8 mouse cellular contexts compared by ENCODE assay signal in genomic region chr10:78457495-78458347, GRCm38 (mm10). TPM values are rescaled to one million over a fixed set of nuclear protein-coding genes. Genes with fewer than 3 reads are reported as not detected.
A peak's percentile ranks its signal among the peaks of the same experiment; 100 is the strongest.
DNase-seq lines count a peak whose midpoint lies in the region; ATAC-seq and TF ChIP-seq lines count a peak whose summit lies in the region.

No protein-coding gene starts in this region.

- peak overlapping the region; percentile 32 for H3K4me2 ChIP-seq in intestine, embryonic 16.5 days (ENCODE audit: low read depth, low read length)
- peak overlapping the region; percentile 56 for H3K4me2 ChIP-seq in liver, embryonic 15.5 days

- 0 out of 2 replicates have a peak overlapping the region, but pooled peaks have one; percentile 29 for H3K9ac ChIP-seq in intestine, embryonic 16.5 days (ENCODE audit: low read depth, low read length)
- no peak overlapping the region for H3K9ac ChIP-seq in liver, embryonic 15.5 days

- no peak; the same call in 1 of the 2 replicates for TF ChIP-seq CTCF in left cerebral cortex, adult 2 months (IDR thresholded peaks at IDR 0.05)

- H3K4me1 ChIP-seq in brown adipose tissue, adult 24 weeks (ENCODE audit: control insufficient read depth, insufficient read depth, insufficient read length, low read length) = peaks cover 33% of the 10 kb centered on the region
- peaks cover 26% of the 10 kb centered on the region for H3K4me1 ChIP-seq in intestine, embryonic 16.5 days (ENCODE audit: control insufficient read depth, insufficient read depth, low read length)
- peaks cover 36% of the 10 kb centered on the region for H3K4me1 ChIP-seq in liver, embryonic 15.5 days (replicated peaks)

- WGBS in intestine, embryonic 16.5 days = 22% methylated on average over 10 of the region's 10 CpGs
- WGBS in liver, embryonic 15.5 days (ENCODE audit: insufficient replicate concordance) = 17% methylated on average over 10 of the region's 10 CpGs

- ATAC-seq in granulocyte monocyte progenitor cell, adult 5-6 weeks (replicated peaks; ENCODE audit: poor library complexity, severe bottlenecking) = peak; percentile 86
- ATAC-seq in intestine, embryonic 16.5 days = peak; percentile 70
- ATAC-seq in liver, embryonic 15.5 days (ENCODE audit: insufficient read depth) = peak; percentile 66

- DNase-seq in left cerebral cortex, adult 2 months (ENCODE audit: extremely low spot score in 1 of 2, low spot score in 2 of 2) = peak in 1 of 2 experiments; percentile 63
- DNase-seq in left cerebral cortex, adult 11 months (ENCODE audit: low spot score) = no peak
- peak; percentile 71 to 74 for DNase-seq in natural killer cell, adult 2 months (ENCODE audit: low spot score in 2 of 2)
- peak; percentile 56 for DNase-seq in yolk sac, embryonic 10.5 days (ENCODE audit: low spot score)

- no peaks in the 10 kb centered on the region for H3K9me3 ChIP-seq in intestine, embryonic 16.5 days (ENCODE audit: control insufficient read depth, low read length)
- no peaks in the 10 kb centered on the region for H3K9me3 ChIP-seq in liver, embryonic 15.5 days (replicated peaks)

- peak overlapping the region; percentile 66 for H3K27ac ChIP-seq in left cerebral cortex, adult 2 months
- peak overlapping the region; percentile 61 for H3K27ac ChIP-seq in brown adipose tissue, adult 24 weeks (replicated peaks; ENCODE audit: low read depth, low read length)
- peak overlapping the region; percentile 12; the same call in 1 of the 2 replicates for H3K27ac ChIP-seq in intestine, embryonic 16.5 days (ENCODE audit: low read length)
- H3K27ac ChIP-seq in liver, embryonic 15.5 days (replicated peaks) = peak overlapping the region; percentile 42; the same call in 1 of the 2 replicates

- H3K36me3 ChIP-seq in intestine, embryonic 16.5 days (ENCODE audit: control insufficient read depth, insufficient read depth, low read length) = no peaks in the 10 kb centered on the region
- no peaks in the 10 kb centered on the region for H3K36me3 ChIP-seq in liver, embryonic 15.5 days (replicated peaks)

- H3K4me3 ChIP-seq in left cerebral cortex, adult 2 months = no peak overlapping the region
- no peak overlapping the region for H3K4me3 ChIP-seq in brown adipose tissue, adult 24 weeks (ENCODE audit: insufficient read depth, low read depth, low read length)
- no peak overlapping the region for H3K4me3 ChIP-seq in intestine, embryonic 16.5 days (ENCODE audit: low read length)
- H3K4me3 ChIP-seq in liver, embryonic 15.5 days (replicated peaks) = peak overlapping the region; percentile 26

- H3K27me3 ChIP-seq in intestine, embryonic 16.5 days (replicated peaks; ENCODE audit: control insufficient read depth, insufficient read depth, low read length) = no peaks in the 10 kb centered on the region
- no peaks in the 10 kb centered on the region for H3K27me3 ChIP-seq in liver, embryonic 15.5 days

- intact Hi-C loops in left cerebral cortex, adult 2 months (cut with DNase I) = no loop called here

RNA-seq across cellular contexts. Expression of gene Pdxk, which starts 7.1 kb away (rescaled TPM):
- 100 to 1,000 TPM; 114 to 118 TPM for total RNA-seq in left cerebral cortex, adult 2 months (2021)
- polyA plus RNA-seq in brown adipose tissue, adult 24 weeks (2012; ENCODE audit: insufficient read depth, insufficient read length, missing spikeins) = 21.2 and 28.2 TPM in 2 replicates
- total RNA-seq in granulocyte monocyte progenitor cell, adult 5-6 weeks (2014; fragmentation: Nextera tagmentation) = 37.2 and 42.3 TPM in 2 replicates
- total RNA-seq in granulocyte monocyte progenitor cell, adult 5-6 weeks (2017) = 15.2 and 23.4 TPM in 2 replicates
- 35.9 and 39.9 TPM in 2 replicates for polyA plus RNA-seq in intestine, embryonic 16.5 days (2015; fragmentation: Nextera tagmentation; extraction: Ambion mirVana)
- 5.9 and 6.0 TPM in 2 replicates for polyA plus RNA-seq in liver, embryonic 15.5 days (2015; fragmentation: Nextera tagmentation; extraction: Ambion mirVana)

RNA-seq across cellular contexts. Expression of gene Cstb, which starts 32.3 kb away (rescaled TPM):
- total RNA-seq in left cerebral cortex, adult 2 months (2021) = 10 to 100 TPM; 41.0 to 41.7 TPM
- polyA plus RNA-seq in brown adipose tissue, adult 24 weeks (2012; ENCODE audit: insufficient read depth, insufficient read length, missing spikeins) = 192 and 249 TPM in 2 replicates
- total RNA-seq in granulocyte monocyte progenitor cell, adult 5-6 weeks (2014; fragmentation: Nextera tagmentation) = 72.8 and 118 TPM in 2 replicates
- total RNA-seq in granulocyte monocyte progenitor cell, adult 5-6 weeks (2017) = 37.3 and 43.4 TPM in 2 replicates
- polyA plus RNA-seq in intestine, embryonic 16.5 days (2015; fragmentation: Nextera tagmentation; extraction: Ambion mirVana) = 288 and 325 TPM in 2 replicates
- polyA plus RNA-seq in liver, embryonic 15.5 days (2015; fragmentation: Nextera tagmentation; extraction: Ambion mirVana) = 85.5 and 95.3 TPM in 2 replicates

RNA-seq across cellular contexts. Expression of gene Rrp1, which starts 44.9 kb away (rescaled TPM):
- total RNA-seq in left cerebral cortex, adult 2 months (2021) = 100 to 1,000 TPM; 339 to 348 TPM
- polyA plus RNA-seq in brown adipose tissue, adult 24 weeks (2012; ENCODE audit: insufficient read depth, insufficient read length, missing spikeins) = 52.5 and 65.4 TPM in 2 replicates
- 130 and 159 TPM in 2 replicates for total RNA-seq in granulocyte monocyte progenitor cell, adult 5-6 weeks (2014; fragmentation: Nextera tagmentation)
- 404 and 430 TPM in 2 replicates for total RNA-seq in granulocyte monocyte progenitor cell, adult 5-6 weeks (2017)
- 252 and 268 TPM in 2 replicates for polyA plus RNA-seq in intestine, embryonic 16.5 days (2015; fragmentation: Nextera tagmentation; extraction: Ambion mirVana)
- 110 and 119 TPM in 2 replicates for polyA plus RNA-seq in liver, embryonic 15.5 days (2015; fragmentation: Nextera tagmentation; extraction: Ambion mirVana)

RNA-seq across cellular contexts. Expression of gene Olfr1358, which starts 59.5 kb away (rescaled TPM):
- not detected for total RNA-seq in left cerebral cortex, adult 2 months (2021)
- not detected in 2 replicates for polyA plus RNA-seq in brown adipose tissue, adult 24 weeks (2012; ENCODE audit: insufficient read depth, insufficient read length, missing spikeins)
- total RNA-seq in granulocyte monocyte progenitor cell, adult 5-6 weeks (2014; fragmentation: Nextera tagmentation) = not detected in 2 replicates
- total RNA-seq in granulocyte monocyte progenitor cell, adult 5-6 weeks (2017) = not detected in 2 replicates
- not detected in 2 replicates for polyA plus RNA-seq in intestine, embryonic 16.5 days (2015; fragmentation: Nextera tagmentation; extraction: Ambion mirVana)
- polyA plus RNA-seq in liver, embryonic 15.5 days (2015; fragmentation: Nextera tagmentation; extraction: Ambion mirVana) = not detected in 2 replicates

Comparison
In these comparisons a context has a peak if more than half of its experiments do, and no peak if none do; other contexts are left out.
1. H3K27ac ChIP-seq: peak in every context shown above with its lines; median percentile 66 in left cerebral cortex, adult 2 months; 61 in brown adipose tissue, adult 24 weeks; 42 in liver, embryonic 15.5 days; 12 in intestine, embryonic 16.5 days.